Mouse (Mus musculus) brain, embryonic 14.5 days (tissue): ENCODE results near the gene Bri3.

Experiments used
- CTCF ChIP-seq: fragments of 200-500 bp; IDR thresholded peaks from 2 replicates; pipeline ENCODE4 v1.5.1; 2012; ENCODE audit warnings: inconsistent platforms, mild to moderate bottlenecking, moderate library complexity, borderline replicate concordance; ENCODE audit not compliant: insufficient read depth, insufficient read length; ENCODE audit errors: extremely low read depth
- POLR2A ChIP-seq: fragments of 200-500 bp; IDR thresholded peaks from 2 replicates; pipeline ENCODE4 v1.6.1; 2012; ENCODE audit warnings: mild to moderate bottlenecking, inconsistent platforms, borderline replicate concordance; ENCODE audit not compliant: poor library complexity, insufficient read depth, insufficient read length, severe bottlenecking; ENCODE audit errors: extremely low read depth

- TF ChIP-seq CTCF (no peak), POLR2A (no peak)
Observed at GRCm38 (mm10) chr5:144418456-144418855, 174.2 kb downstream of the Bri3 start.
